Comparison of ENCODE assay signal across 17 mouse cellular contexts in genomic region chr7:65060163-65060799, GRCm38 (mm10).
DNase-seq lines count a peak whose midpoint lies in the region; ATAC-seq and TF ChIP-seq lines count a peak whose summit lies in the region.
"Had no signal": no experiment of that assay in that cellular context is flagged by ENCODE, and none has a peak within 500 bp of the region (broad histone marks: within the 10 kb centered on the region; RNA-seq: fewer than 3 reads in every experiment).

No protein-coding gene starts in this region.

- no peak for TF ChIP-seq POLR2A in kidney, adult 2 months (IDR thresholded peaks at IDR 0.05; ENCODE audit: low read depth, low read length)

- WGBS in kidney, embryonic 14.5 days = 75% methylated on average over 7 of the region's 7 CpGs
- WGBS in kidney, adult 2 months = 59% methylated on average over 7 of the region's 7 CpGs
- 60% methylated on average over 7 of the region's 7 CpGs for WGBS in hindbrain, embryonic 15.5 days
- 55% methylated on average over 7 of the region's 7 CpGs for WGBS in stomach, embryonic 16.5 days

- no peaks in the 10 kb centered on the region for H3K27me3 ChIP-seq in kidney, embryonic 14.5 days (ENCODE audit: control insufficient read depth, insufficient read depth, low read length)
- H3K27me3 ChIP-seq in kidney, adult 2 months (replicated peaks; ENCODE audit: control insufficient read depth, insufficient read depth, low read length) = no peaks in the 10 kb centered on the region
- no peaks in the 10 kb centered on the region for H3K27me3 ChIP-seq in hindbrain, embryonic 15.5 days
- no peaks in the 10 kb centered on the region for H3K27me3 ChIP-seq in stomach, embryonic 16.5 days (ENCODE audit: control insufficient read depth, insufficient read depth, low read length)
- H3K27me3 ChIP-seq: embryonic facial prominence, embryonic 13.5 days; heart, embryonic 12.5 days had no signal

- H3K4me1 ChIP-seq in kidney, embryonic 14.5 days (ENCODE audit: control insufficient read depth, insufficient read depth, low read length) = no peaks in the 10 kb centered on the region
- H3K4me1 ChIP-seq in kidney, adult 2 months (ENCODE audit: control insufficient read depth, insufficient read depth, low read length) = no peaks in the 10 kb centered on the region
- peaks cover 12% of the 10 kb centered on the region; the same call in 1 of the 2 replicates for H3K4me1 ChIP-seq in hindbrain, embryonic 15.5 days (replicated peaks)
- H3K4me1 ChIP-seq in stomach, embryonic 16.5 days (ENCODE audit: control insufficient read depth, insufficient read depth, low read length) = no peaks in the 10 kb centered on the region
- H3K4me1 ChIP-seq: embryonic facial prominence, embryonic 13.5 days had no signal

- H3K9me3 ChIP-seq in kidney, embryonic 14.5 days (ENCODE audit: control insufficient read depth, low read length) = no peaks in the 10 kb centered on the region
- H3K9me3 ChIP-seq in hindbrain, embryonic 15.5 days = no peaks in the 10 kb centered on the region
- H3K9me3 ChIP-seq in stomach, embryonic 16.5 days (replicated peaks; ENCODE audit: control insufficient read depth, low read length) = no peaks in the 10 kb centered on the region
- H3K9me3 ChIP-seq: embryonic facial prominence, embryonic 13.5 days; heart, embryonic 12.5 days had no signal

- no peaks in the 10 kb centered on the region for H3K36me3 ChIP-seq in kidney, embryonic 14.5 days (ENCODE audit: control insufficient read depth, insufficient read depth, low read length)
- H3K36me3 ChIP-seq in kidney, adult 2 months (ENCODE audit: control insufficient read depth, insufficient read depth, low read length) = no peaks in the 10 kb centered on the region
- no peaks in the 10 kb centered on the region for H3K36me3 ChIP-seq in hindbrain, embryonic 15.5 days
- no peaks in the 10 kb centered on the region for H3K36me3 ChIP-seq in stomach, embryonic 16.5 days (ENCODE audit: control insufficient read depth, insufficient read depth, low read length)
- H3K36me3 ChIP-seq: embryonic facial prominence, embryonic 13.5 days; heart, embryonic 12.5 days had no signal

- TF ChIP-seq CTCF in kidney, adult 2 months (conservative IDR thresholded peaks at IDR 0.05; ENCODE audit: insufficient read depth, insufficient read length, low read depth, low read length) = no peak

- no peak for DNase-seq in kidney, adult 2 months
- DNase-seq in thymus, postnatal 0 days (ENCODE audit: low spot score) = peak; percentile 8
- DNase-seq in thymus, postnatal 10 days (ENCODE audit: low spot score in 2 of 2) = no peak
- no peak for DNase-seq in frontal cortex, adult 2 months (ENCODE audit: extremely low spot score in 1 of 2, low spot score in 1 of 2)
- DNase-seq: cerebellum, adult 8-10 months; gastrocnemius, postnatal 25 days; heart, postnatal 36 days; kidney, postnatal 14 days; lung, postnatal 14 days; thymus, adult 18-20 months had no signal

- ATAC-seq in kidney, embryonic 14.5 days (ENCODE audit: low FRiP score, low TSS enrichment) = peak; percentile 76; the same call in 1 of the 2 replicates
- peak; percentile 68; the same call in 1 of the 2 replicates for ATAC-seq in hindbrain, embryonic 15.5 days (ENCODE audit: low FRiP score, low read depth)
- ATAC-seq in stomach, embryonic 16.5 days (ENCODE audit: insufficient read depth, low FRiP score) = peak; percentile 47; the same call in 1 of the 2 replicates
- ATAC-seq in cerebellum, adult (ENCODE audit: insufficient number of reproducible peaks, low FRiP score, low TSS enrichment) = no peak

- no peak overlapping the region for H3K9ac ChIP-seq in kidney, embryonic 14.5 days (ENCODE audit: low read depth, low read length)
- no peak overlapping the region for H3K9ac ChIP-seq in hindbrain, embryonic 15.5 days
- no peak overlapping the region for H3K9ac ChIP-seq in stomach, embryonic 16.5 days (ENCODE audit: low read length)
- H3K9ac ChIP-seq: embryonic facial prominence, embryonic 13.5 days; heart, embryonic 12.5 days had no signal

- no peak overlapping the region for H3K27ac ChIP-seq in kidney, embryonic 14.5 days (ENCODE audit: low read depth, low read length)
- no peak overlapping the region for H3K27ac ChIP-seq in kidney, adult 2 months (ENCODE audit: insufficient read depth, low read depth, low read length)
- no peak overlapping the region for H3K27ac ChIP-seq in hindbrain, embryonic 15.5 days (replicated peaks)
- H3K27ac ChIP-seq in stomach, embryonic 16.5 days (ENCODE audit: low read length) = no peak overlapping the region
- H3K27ac ChIP-seq: embryonic facial prominence, embryonic 13.5 days had no signal

- no peak overlapping the region for H3K4me2 ChIP-seq in kidney, embryonic 14.5 days (replicated peaks; ENCODE audit: low read depth, low read length)
- H3K4me2 ChIP-seq in hindbrain, embryonic 15.5 days = no peak overlapping the region
- no peak overlapping the region for H3K4me2 ChIP-seq in stomach, embryonic 16.5 days (ENCODE audit: low read depth, low read length)
- H3K4me2 ChIP-seq: embryonic facial prominence, embryonic 13.5 days; heart, embryonic 12.5 days; liver, embryonic 11.5 days had no signal

- H3K4me3 ChIP-seq in kidney, embryonic 14.5 days (ENCODE audit: low read length) = no peak overlapping the region
- no peak overlapping the region for H3K4me3 ChIP-seq in kidney, adult 2 months (ENCODE audit: insufficient read depth, low read depth, low read length)
- H3K4me3 ChIP-seq in hindbrain, embryonic 15.5 days = no peak overlapping the region
- H3K4me3 ChIP-seq in stomach, embryonic 16.5 days (replicated peaks; ENCODE audit: low read length) = no peak overlapping the region
- H3K4me3 ChIP-seq: embryonic facial prominence, embryonic 13.5 days; heart, embryonic 12.5 days had no signal
